Mouse (Mus musculus): Measurements from ENCODE around the gene Il11ra1. TPM values are rescaled to one million over a fixed set of nuclear protein-coding genes. Genes with fewer than 3 reads are reported as not detected.
"Not testable (repeated sequence)": the region's sequence is repeated elsewhere in the genome, so short reads cannot be mapped to it uniquely, and the experiment has no call there.

Gene Il11ra1
- polyA plus RNA-seq (2015; fragmentation: Nextera tagmentation; extraction: Ambion mirVana): 131 and 136 TPM in 2 replicates

DNA sequence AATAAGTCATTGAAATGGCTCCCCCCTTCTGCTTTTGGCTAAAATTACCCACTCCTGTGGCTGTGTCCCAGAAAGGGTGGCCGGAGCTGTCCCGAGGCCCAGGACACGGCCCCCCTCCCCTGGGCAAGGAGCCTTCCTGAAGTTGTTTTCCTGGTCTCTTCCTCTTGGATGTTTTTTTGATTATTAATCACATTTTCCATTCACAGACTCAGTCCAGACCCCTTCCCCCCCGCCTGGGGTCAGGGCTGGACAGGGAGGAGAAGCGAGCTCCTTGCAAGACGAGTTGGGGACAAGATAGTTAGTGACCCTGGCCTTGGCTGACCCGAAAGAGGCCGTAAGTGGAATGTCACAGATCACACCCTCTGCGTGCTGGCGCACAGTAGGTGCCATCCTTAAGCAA is at the start of gene Il11ra1:
Gene Il11ra1, plus strand, starts transcription at position 207 of the 400 bp plus-strand sequence.
- H3K4me1 ChIP-seq; ATAC-seq (ENCODE audit: borderline replicate concordance, extremely low read depth, low FRiP score, low TSS enrichment); H3K9me3 ChIP-seq; H3K36me3 ChIP-seq; H3K4me3 ChIP-seq; H3K27me3 ChIP-seq; H3K27ac ChIP-seq; H3K9ac ChIP-seq: not testable (repeated sequence)
- peak within 1 kb of the TSS; percentile 24; the same call in 1 of the 2 replicates for H3K4me2 ChIP-seq
- WGBS: 69% methylated on average over 10 of the region's 10 CpGs

DNA sequence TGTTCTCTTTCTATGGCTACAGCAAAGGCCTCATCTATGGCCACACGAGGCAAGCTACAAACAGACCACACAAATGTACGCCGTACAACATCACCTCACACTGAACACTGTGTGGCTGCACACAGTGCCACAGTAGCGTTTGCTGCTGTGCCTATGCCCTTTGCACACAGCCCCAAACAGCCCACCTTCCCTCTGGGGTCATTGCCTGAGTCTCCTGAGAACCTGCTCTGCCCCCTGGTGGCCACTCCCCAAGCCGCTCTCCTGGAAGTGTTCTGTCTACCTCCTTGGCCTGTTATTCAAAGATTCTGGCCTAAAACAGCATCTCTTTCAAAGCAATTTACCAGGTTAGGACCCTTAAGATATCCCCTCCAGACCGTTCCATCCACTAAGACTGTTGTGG is 46.5 kb upstream of the Il11ra1 start:
- H3K27ac ChIP-seq: no peak overlapping the region
- no peak overlapping the region for H3K9ac ChIP-seq
- H3K4me1 ChIP-seq: no peaks in the 10 kb centered on the region
- no peaks in the 10 kb centered on the region for H3K9me3 ChIP-seq
- H3K36me3 ChIP-seq: 0 out of 2 replicates have a peak, but pooled peaks cover 6% of the 10 kb centered on the region
- 39% methylated on average over 6 of the region's 6 CpGs for WGBS
- no peak overlapping the region for H3K4me3 ChIP-seq
- no peak for ATAC-seq (ENCODE audit: borderline replicate concordance, extremely low read depth, low FRiP score, low TSS enrichment)
- no peaks in the 10 kb centered on the region for H3K27me3 ChIP-seq
- H3K4me2 ChIP-seq: no peak overlapping the region

DNA sequence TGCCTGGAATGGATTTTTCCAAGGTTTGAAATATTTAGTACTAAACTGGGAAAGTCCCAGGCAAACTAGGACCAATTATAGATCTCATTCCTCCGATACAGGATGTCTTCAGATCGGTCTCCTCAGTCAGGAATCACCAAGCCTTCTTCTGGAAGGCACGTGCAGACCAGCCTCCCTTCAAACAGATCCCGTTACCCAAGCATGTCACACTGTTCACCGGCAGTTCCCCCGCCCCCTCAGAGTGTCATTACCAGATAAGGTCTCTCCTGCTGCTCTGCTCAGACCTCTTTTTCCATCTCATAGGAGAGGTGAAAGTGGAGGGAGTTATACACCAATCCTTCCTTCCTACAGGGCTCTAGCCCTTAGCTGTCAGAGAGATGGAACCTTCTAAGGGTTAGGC is 46.1 kb upstream of the Il11ra1 start:
- Histone ChIP-seq H3K27ac (no peak overlapping the region), H3K4me3 (no peak overlapping the region), H3K9ac (no peak overlapping the region), H3K9me3 (no peaks in the 10 kb centered on the region), H3K4me2 (no peak overlapping the region), H3K4me1 (no peaks in the 10 kb centered on the region), H3K36me3 (0 out of 2 replicates have a peak, but pooled peaks cover 6% of the 10 kb centered on the region), H3K27me3 (no peaks in the 10 kb centered on the region)
- WGBS: 50% methylated on average over 6 of the region's 6 CpGs
- ATAC-seq (ENCODE audit: borderline replicate concordance, extremely low read depth, low FRiP score, low TSS enrichment): no peak

DNA sequence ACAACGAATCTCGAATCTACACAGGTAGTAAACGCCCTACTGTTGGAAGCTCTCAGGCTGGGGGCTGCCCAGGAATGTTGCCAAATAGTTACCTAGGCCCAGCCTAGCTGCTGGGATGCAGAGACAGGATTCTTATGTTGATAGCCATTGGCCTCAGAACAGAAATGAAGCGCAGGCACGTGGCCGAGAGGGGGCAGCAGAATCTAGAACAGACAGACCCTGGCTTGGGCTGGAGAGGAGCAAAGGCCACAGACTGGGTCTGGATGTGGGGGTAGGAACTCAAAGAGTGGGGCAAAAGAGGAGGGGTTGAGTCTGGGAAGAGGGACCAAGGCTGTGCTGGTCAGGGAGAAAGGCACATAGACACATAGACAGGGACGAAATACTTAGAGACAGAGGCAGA is 45.6 kb upstream of the Il11ra1 start:
- H3K27me3 ChIP-seq: no peaks in the 10 kb centered on the region
- H3K9me3 ChIP-seq: no peaks in the 10 kb centered on the region
- 0 out of 2 replicates have a peak, but pooled peaks cover 6% of the 10 kb centered on the region for H3K36me3 ChIP-seq
- 11% methylated on average over 7 of the region's 7 CpGs for WGBS
- peak; percentile 38; the same call in 1 of the 2 replicates for ATAC-seq (ENCODE audit: borderline replicate concordance, extremely low read depth, low FRiP score, low TSS enrichment)
- no peaks in the 10 kb centered on the region for H3K4me1 ChIP-seq
- H3K27ac ChIP-seq: no peak overlapping the region
- no peak overlapping the region for H3K4me3 ChIP-seq
- H3K9ac ChIP-seq: no peak overlapping the region
- no peak overlapping the region for H3K4me2 ChIP-seq

DNA sequence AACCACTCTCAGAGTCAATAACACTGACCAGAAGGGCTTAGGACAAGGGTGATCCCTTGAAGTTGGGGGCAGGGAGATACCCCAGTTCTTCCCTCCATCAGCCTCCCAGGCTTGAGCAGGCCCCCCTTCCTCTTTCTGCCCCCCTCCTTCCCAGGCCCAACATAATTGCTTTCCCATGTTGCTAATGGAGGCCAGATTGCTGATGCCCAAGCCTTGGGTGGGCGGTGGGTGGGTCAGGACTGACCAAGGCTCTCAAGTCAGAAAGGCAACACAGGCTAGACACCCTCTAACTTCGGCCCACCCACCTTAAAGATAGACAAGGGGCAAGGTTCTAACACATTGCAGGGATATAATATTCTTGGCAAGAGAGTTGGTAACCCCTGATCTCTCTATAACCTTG is 44.3 kb upstream of the Il11ra1 start:
- Histone ChIP-seq H3K27ac (no peak overlapping the region), H3K36me3 (0 out of 2 replicates have a peak, but pooled peaks cover 6% of the 10 kb centered on the region), H3K4me3 (no peak overlapping the region), H3K9ac (no peak overlapping the region), H3K4me2 (no peak overlapping the region), H3K4me1 (no peaks in the 10 kb centered on the region), H3K9me3 (no peaks in the 10 kb centered on the region), H3K27me3 (no peaks in the 10 kb centered on the region)
- WGBS: 83% methylated on average over 2 of the region's 2 CpGs
- ATAC-seq (ENCODE audit: borderline replicate concordance, extremely low read depth, low FRiP score, low TSS enrichment): no peak

DNA sequence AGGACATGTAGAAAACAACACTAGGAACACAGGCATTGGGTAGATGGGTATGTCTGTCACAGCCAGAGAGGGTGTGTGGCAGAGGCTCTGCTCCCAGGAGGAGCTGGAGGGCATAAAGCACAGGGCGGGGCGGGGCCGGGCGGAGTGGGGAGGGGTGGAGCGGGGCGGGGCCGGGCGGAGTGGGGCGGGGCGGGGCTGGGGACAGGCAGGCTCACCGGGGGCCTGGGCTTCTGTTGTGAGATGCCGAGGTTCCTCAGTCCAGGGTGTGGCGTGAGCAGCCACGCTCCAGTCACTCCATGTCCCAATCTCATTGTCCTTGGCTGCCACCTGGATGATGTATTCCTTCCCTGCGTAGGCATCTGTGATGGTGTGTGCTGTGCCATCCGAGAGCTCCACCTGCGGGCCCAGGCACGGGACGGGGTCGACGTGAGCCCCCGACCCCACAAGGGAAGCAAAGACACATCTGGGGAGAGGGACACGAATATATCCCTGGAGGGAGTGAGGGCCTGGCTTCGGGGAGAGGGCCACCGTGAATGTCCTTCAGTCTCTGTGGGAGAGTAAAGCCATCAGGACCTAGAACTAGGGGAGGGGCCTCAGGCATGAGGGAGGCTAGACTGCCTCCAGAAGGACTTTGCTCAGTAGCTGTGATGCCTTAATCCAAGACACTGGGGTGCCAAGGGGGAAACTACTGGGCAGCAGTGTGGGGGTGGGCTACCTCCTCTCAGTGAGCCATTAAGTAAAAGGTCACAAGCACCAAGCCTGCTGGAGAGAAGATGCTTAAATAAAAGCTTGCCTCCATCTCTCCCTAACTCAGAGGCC is 41.0 kb upstream of the Il11ra1 start:
- H3K36me3 ChIP-seq: 0 out of 2 replicates have a peak, but pooled peaks cover 6% of the 10 kb centered on the region
- H3K9me3 ChIP-seq: no peaks in the 10 kb centered on the region
- H3K4me2 ChIP-seq: no peak overlapping the region
- H3K27ac ChIP-seq: no peak overlapping the region
- peaks cover 8% of the 10 kb centered on the region for H3K4me1 ChIP-seq
- H3K4me3 ChIP-seq: no peak overlapping the region
- no peak overlapping the region for H3K9ac ChIP-seq
- 39% methylated on average over 17 of the region's 25 CpGs for WGBS
- H3K27me3 ChIP-seq: no peaks in the 10 kb centered on the region
- 0 out of 2 replicates have a peak, but pooled peaks have one; percentile 13 for ATAC-seq (ENCODE audit: borderline replicate concordance, extremely low read depth, low FRiP score, low TSS enrichment)

DNA sequence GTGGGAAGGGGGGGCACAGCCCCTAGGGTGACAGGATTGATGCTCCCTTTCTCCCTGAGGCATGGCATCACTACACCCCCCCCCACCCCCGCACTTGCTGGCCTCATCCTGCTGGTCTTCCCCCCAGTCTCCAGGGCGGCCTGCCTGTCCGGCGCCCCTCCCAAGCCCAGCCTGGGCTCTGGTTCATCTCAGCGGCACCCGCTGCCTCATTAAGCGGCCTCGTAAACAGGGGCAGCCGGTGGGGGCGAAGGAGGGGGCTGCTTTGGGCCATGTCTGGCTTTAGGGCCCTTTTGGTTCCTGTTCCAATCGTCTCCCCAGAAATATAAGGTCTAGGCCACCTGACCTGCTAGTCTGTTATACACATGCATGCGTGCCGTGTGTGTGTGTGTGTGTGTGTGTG is 40.2 kb upstream of the Il11ra1 start:
- 0 out of 2 replicates have a peak, but pooled peaks cover 6% of the 10 kb centered on the region for H3K36me3 ChIP-seq
- no peak overlapping the region for H3K4me2 ChIP-seq
- 62% methylated on average over 13 of the region's 13 CpGs for WGBS
- H3K4me1 ChIP-seq: peaks cover 8% of the 10 kb centered on the region
- H3K27me3 ChIP-seq: no peaks in the 10 kb centered on the region
- H3K9me3 ChIP-seq: no peaks in the 10 kb centered on the region
- H3K27ac ChIP-seq: no peak overlapping the region
- no peak overlapping the region for H3K4me3 ChIP-seq
- no peak overlapping the region for H3K9ac ChIP-seq
- no peak for ATAC-seq (ENCODE audit: borderline replicate concordance, extremely low read depth, low FRiP score, low TSS enrichment)

DNA sequence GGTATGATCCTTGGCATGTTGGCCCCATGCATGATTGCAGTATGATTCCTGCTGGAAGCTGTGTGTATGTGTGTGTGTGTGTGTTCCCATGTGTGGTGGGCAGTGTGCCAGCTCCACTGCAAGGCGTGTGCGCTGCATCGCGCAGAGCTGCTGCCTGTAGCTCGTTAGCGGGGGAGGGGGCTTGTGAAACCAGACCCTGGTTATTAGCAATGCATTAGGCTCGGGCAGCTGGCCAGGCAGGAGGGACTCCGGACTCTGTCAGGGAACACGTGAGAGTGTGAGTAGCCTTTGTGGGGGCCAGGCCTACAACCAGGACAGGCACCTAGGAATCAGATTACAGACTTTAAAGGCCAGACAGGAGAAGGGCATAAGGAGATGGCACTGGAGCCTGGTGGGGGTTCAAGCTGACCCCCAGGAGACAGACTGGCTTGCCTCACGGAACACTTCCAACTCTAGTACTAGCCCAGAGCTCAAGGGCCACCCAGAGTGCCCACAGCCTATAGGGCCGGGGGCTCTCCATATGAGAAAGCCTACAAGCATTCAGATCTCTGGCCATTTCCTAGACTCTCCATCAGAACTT is 38.8 kb upstream of the Il11ra1 start:
- no peaks in the 10 kb centered on the region for H3K27me3 ChIP-seq
- ATAC-seq (ENCODE audit: borderline replicate concordance, extremely low read depth, low FRiP score, low TSS enrichment): no peak
- no peaks in the 10 kb centered on the region for H3K9me3 ChIP-seq
- peaks cover 19% of the 10 kb centered on the region for H3K4me1 ChIP-seq
- H3K9ac ChIP-seq: no peak overlapping the region
- no peak overlapping the region for H3K27ac ChIP-seq
- H3K4me2 ChIP-seq: no peak overlapping the region
- H3K36me3 ChIP-seq: 0 out of 2 replicates have a peak, but pooled peaks cover 6% of the 10 kb centered on the region
- WGBS: 29% methylated on average over 11 of the region's 11 CpGs
- no peak overlapping the region for H3K4me3 ChIP-seq

DNA sequence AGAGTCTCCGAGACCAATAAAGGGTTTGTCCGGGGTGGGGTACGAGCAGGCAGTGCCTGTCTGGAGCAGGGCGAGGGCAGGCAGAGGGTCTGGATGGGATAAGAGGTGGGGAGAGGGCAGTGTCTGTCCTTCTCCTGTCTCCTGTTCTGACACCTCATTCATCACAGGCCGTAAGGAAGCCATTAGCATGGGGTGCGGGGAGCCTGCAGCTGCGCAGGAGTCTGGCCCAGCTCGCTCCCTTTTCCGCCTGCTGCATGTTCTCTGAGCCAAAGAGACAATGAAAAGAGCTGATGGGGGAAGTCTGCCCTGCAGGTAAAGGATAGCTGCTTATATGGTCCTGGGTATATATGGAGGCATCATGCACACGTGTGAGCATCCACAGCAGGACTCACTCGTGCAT is 37.1 kb upstream of the Il11ra1 start:
- no peak overlapping the region for H3K9ac ChIP-seq
- H3K27ac ChIP-seq: no peak overlapping the region
- no peak overlapping the region for H3K4me2 ChIP-seq
- H3K9me3 ChIP-seq: no peaks in the 10 kb centered on the region
- no peaks in the 10 kb centered on the region for H3K27me3 ChIP-seq
- H3K36me3 ChIP-seq: 0 out of 2 replicates have a peak, but pooled peaks cover 5% of the 10 kb centered on the region
- 69% methylated on average over 11 of the region's 11 CpGs for WGBS
- H3K4me3 ChIP-seq: no peak overlapping the region
- no peak for ATAC-seq (ENCODE audit: borderline replicate concordance, extremely low read depth, low FRiP score, low TSS enrichment)
- peaks cover 19% of the 10 kb centered on the region for H3K4me1 ChIP-seq

DNA sequence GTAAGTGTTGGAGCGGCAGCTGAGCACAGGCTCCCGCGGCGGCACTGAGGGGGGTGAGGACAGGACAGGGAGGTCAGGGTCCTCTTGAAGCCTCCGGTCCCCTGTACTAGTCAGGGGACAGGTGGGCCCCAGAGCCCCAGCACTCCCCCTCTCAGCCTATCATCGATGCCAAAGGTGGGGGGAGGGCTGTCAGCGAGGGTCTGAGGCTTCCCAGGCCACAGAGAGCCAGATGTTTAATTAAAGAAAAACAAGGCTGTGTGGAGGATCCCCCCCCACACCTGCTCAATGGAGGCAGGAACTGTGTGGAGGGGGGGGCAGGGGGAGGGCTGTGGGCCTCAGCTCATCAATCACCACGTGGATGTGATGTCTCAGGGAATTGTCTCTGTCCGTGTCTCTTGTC is 36.2 kb upstream of the Il11ra1 start:
- Histone ChIP-seq H3K9ac (no peak overlapping the region), H3K27me3 (no peaks in the 10 kb centered on the region), H3K9me3 (no peaks in the 10 kb centered on the region), H3K4me1 (peaks cover 19% of the 10 kb centered on the region), H3K4me2 (no peak overlapping the region), H3K36me3 (no peaks in the 10 kb centered on the region), H3K4me3 (no peak overlapping the region), H3K27ac (no peak overlapping the region)
- 40% methylated on average over 9 of the region's 9 CpGs for WGBS
- ATAC-seq (ENCODE audit: borderline replicate concordance, extremely low read depth, low FRiP score, low TSS enrichment): no peak

DNA sequence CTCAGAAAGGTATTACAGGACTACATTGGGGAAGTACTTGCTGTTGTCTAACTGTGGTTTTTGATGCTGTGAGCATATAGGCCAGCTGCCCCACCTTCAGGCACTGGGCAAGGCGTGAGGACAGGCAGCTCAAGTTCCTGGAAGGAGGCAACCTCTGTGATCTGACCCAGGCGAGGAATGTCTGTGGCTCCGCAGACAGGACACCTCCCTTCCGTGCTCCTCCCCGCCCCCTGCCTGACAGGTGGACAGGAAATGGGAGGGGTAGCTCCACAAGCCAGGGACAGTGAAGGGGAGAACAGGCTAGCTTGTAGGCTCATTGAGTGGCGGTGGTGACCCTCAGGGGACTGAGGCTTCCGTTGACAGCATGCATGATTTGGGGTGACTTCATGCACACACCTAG is 35.3 kb upstream of the Il11ra1 start:
- Histone ChIP-seq H3K4me1 (peaks cover 19% of the 10 kb centered on the region), H3K36me3 (no peaks in the 10 kb centered on the region), H3K27me3 (no peaks in the 10 kb centered on the region), H3K27ac (no peak overlapping the region), H3K4me2 (no peak overlapping the region), H3K9ac (no peak overlapping the region), H3K9me3 (no peaks in the 10 kb centered on the region), H3K4me3 (no peak overlapping the region)
- ATAC-seq (ENCODE audit: borderline replicate concordance, extremely low read depth, low FRiP score, low TSS enrichment): no peak
- WGBS: 33% methylated on average over 7 of the region's 7 CpGs

DNA sequence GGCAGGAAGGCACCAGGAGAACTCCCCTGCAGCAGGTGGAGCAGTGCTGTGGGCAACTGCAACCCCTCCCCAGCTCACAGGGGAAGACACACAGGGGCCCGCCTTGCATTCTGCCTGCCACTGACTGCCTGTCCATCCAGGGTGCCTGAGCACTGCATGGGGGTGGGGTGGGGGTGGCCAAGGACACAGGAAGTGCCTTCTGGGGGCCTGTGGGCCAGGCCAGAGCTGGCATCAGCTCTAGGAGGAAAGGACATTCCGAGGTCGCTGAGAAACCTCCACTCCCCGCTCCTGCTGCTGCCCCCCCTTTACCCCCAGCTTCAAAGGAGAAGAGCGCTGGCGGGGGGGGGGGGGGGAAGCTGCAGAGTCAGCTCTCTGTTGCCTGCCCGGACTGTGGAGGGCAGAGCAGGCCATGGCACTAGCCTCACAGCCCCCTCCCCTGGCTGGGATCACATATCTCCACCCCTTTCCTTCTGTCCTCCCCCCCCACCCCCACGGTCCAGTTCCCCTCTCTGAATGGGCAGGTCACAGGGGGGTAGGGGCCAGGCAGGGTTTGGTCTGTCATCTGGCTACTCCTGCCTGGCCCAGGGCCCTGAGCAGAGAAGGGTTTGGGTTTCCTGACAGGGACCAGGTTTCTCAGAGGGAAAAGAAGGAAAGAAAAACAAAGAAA is 34.6 kb upstream of the Il11ra1 start:
- no peak overlapping the region for H3K4me2 ChIP-seq

More for the DNA sequence above, 34.6 kb upstream of the Il11ra1 start:
- Histone ChIP-seq H3K9ac (no peak overlapping the region), H3K9me3 (no peaks in the 10 kb centered on the region), H3K4me3 (no peak overlapping the region), H3K4me1 (peaks cover 19% of the 10 kb centered on the region), H3K27me3 (no peaks in the 10 kb centered on the region), H3K36me3 (no peaks in the 10 kb centered on the region), H3K27ac (no peak overlapping the region)
- 11% methylated on average over 5 of the region's 8 CpGs for WGBS
- ATAC-seq (ENCODE audit: borderline replicate concordance, extremely low read depth, low FRiP score, low TSS enrichment): 0 out of 2 replicates have a peak, but pooled peaks have one; percentile 7
